Mouse (Mus musculus) limb, embryonic 15.5 days (tissue): Measurements from ENCODE around the gene Cmip. TPM values are rescaled to one million over a fixed set of nuclear protein-coding genes. Genes with fewer than 3 reads are reported as not detected.

Experiments used
- ATAC-seq: fragments of 200-750 bp; cut with Nextera tagmentation; 2 replicates; pipeline ENCODE4 v1.8.0; 2017; ENCODE audit warnings: low read depth, moderate TSS enrichment; ENCODE audit not compliant: insufficient number of reproducible peaks, low FRiP score, low TSS enrichment
- H3K27ac ChIP-seq: fragments of 300-500 bp; sonication (generic); 2 replicates; pipeline ENCODE4 v1.5.1; 2015; ENCODE audit warnings: moderate library complexity, mild to moderate bottlenecking, inconsistent platforms
- H3K27me3 ChIP-seq: fragments of 300-500 bp; sonication (generic); 2 replicates; pipeline ENCODE4 v1.6.1; 2015; ENCODE audit warnings: inconsistent platforms
- H3K36me3 ChIP-seq: fragments of 300-500 bp; sonication (generic); 2 replicates; pipeline ENCODE4 v1.6.1; 2015; ENCODE audit warnings: inconsistent platforms
- H3K4me1 ChIP-seq: fragments of 300-500 bp; sonication (generic); 2 replicates; pipeline ENCODE4 v1.6.1; 2015; ENCODE audit warnings: inconsistent platforms
- H3K4me2 ChIP-seq: fragments of 300-500 bp; sonication (generic); 2 replicates; pipeline ENCODE4 v1.6.1; 2015; ENCODE audit warnings: mild to moderate bottlenecking, inconsistent platforms
- H3K4me3 ChIP-seq: fragments of 300-500 bp; sonication (generic); 2 replicates; pipeline ENCODE4 v1.5.1; 2015; ENCODE audit warnings: mild to moderate bottlenecking, inconsistent platforms
- H3K9ac ChIP-seq: fragments of 300-500 bp; sonication (generic); 2 replicates; pipeline ENCODE4 v1.6.1; 2015; ENCODE audit warnings: inconsistent platforms
- H3K9me3 ChIP-seq: fragments of 300-500 bp; sonication (generic); 2 replicates; pipeline ENCODE4 v1.6.1; 2016; ENCODE audit warnings: inconsistent platforms
- WGBS: fragments of 180-500 bp; shearing (Covaris S2); methylation state at CpG from one replicate; pipeline ENCODE4 v1.1.7; 2015; 5-methylcytosine and 5-hydroxymethylcytosine counted together
- polyA plus RNA-seq: library from polyadenylated mRNA; unstranded; fragments of >200 nt; fragmentation: Nextera tagmentation; extraction: Ambion mirVana; gene quantifications from 2 replicates; pipeline ENCODE4 v1.2.1, GENCODE M21; 2015

Cmip gene
- polyA plus RNA-seq, 1 experiment from 2014 or later: 18.8 TPM

GRCm38 (mm10) chr8:117332229-117333010, 75.6 kb downstream of the Cmip start:
- no peak overlapping the region for H3K9ac ChIP-seq
- H3K4me1 ChIP-seq: peaks cover 57% of the 10 kb centered on the region
- WGBS: 72% methylated on average over 27 of the region's 27 CpGs
- H3K27ac ChIP-seq: no peak overlapping the region
- ATAC-seq: no peak
- H3K4me2 ChIP-seq: no peak overlapping the region
- no peaks in the 10 kb centered on the region for H3K36me3 ChIP-seq
- no peaks in the 10 kb centered on the region for H3K27me3 ChIP-seq
- H3K4me3 ChIP-seq: no peak overlapping the region
- no peaks in the 10 kb centered on the region for H3K9me3 ChIP-seq

- H3K36me3 ChIP-seq: no peaks in the 10 kb centered on the region
- H3K27ac ChIP-seq: no peak overlapping the region
- peaks cover 54% of the 10 kb centered on the region for H3K4me1 ChIP-seq
- no peak overlapping the region for H3K9ac ChIP-seq
- H3K4me3 ChIP-seq: no peak overlapping the region
- no peaks in the 10 kb centered on the region for H3K9me3 ChIP-seq
- 48% methylated on average over 6 of the region's 6 CpGs for WGBS
- H3K4me2 ChIP-seq: no peak overlapping the region
- no peak for ATAC-seq
- no peaks in the 10 kb centered on the region for H3K27me3 ChIP-seq
Observed at GRCm38 (mm10) chr8:117333619-117334018, 76.8 kb downstream of the Cmip start.

DNA sequence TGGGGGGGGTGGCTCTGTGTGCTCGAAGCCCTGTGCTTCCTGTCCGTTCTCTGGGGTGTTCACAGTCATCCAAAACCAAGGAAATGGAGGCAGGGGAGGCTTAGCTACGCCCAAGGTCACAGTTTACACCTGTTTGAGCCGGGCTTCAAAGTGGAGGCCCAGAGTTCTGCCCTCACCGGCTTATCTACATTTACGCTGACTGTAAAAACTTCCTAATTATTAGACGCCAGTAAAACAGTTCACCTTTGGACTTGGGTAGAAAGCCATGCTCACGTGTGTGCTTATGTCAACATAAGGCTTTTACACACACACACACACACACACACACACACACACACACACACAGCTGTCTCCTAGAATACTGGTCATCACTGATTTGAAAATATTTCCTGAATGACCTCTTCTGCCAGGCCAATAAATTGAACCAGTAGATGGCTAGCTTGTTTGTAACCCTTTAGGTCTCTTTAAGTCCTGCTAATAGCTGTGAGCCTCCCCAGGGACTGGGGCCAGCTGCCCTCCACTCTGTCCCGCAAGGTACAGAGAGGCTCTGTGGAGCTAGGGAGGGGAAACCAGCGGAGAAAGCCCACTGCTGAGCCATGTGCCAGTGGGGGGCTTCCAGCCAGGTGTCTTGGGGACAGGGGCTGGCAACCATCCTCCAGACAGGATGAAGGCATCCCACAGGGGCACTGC, 77.3 kb downstream of the Cmip start:
- no peak for ATAC-seq
- Histone ChIP-seq H3K9ac (no peak overlapping the region), H3K4me3 (no peak overlapping the region), H3K36me3 (no peaks in the 10 kb centered on the region), H3K4me2 (no peak overlapping the region), H3K9me3 (no peaks in the 10 kb centered on the region), H3K27ac (peak overlapping the region; percentile 47), H3K4me1 (peaks cover 55% of the 10 kb centered on the region), H3K27me3 (no peaks in the 10 kb centered on the region)
- WGBS: 39% methylated on average over 10 of the region's 10 CpGs

DNA sequence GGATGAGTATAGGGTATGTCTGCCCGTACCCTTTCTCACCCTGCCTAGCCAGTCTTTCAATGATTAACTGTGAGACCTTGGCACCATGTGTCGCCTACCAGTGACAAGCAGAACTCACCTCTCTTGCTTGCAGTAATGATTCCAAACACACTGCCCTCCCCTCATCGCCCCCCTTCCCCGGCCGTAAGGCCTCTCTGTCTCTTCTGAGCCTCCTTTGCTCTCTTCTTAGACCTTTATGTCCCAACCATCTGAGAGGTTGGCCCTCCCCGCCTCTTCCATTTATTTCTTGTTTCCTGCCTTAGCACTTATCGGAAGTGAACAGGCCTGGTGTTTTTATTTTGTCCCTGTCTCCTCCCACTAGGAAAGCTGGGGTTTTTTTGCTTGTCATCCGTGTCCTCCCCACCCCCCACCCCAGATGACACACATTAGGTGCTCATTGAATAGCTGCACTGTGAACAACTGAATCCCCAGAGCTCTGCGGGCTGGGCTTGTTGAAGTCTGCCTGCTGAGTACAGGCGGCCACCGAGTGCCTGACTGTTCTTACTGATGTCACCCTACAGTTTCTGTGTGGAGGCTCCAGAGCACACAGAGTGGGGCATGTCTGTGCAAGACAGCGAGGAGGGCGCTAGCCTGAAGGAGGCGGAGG, 78.0 kb downstream of the Cmip start:
- no peaks in the 10 kb centered on the region for H3K36me3 ChIP-seq
- no peak overlapping the region for H3K9ac ChIP-seq
- peak overlapping the region; percentile 47 for H3K27ac ChIP-seq
- no peak for ATAC-seq
- H3K4me1 ChIP-seq: peaks cover 54% of the 10 kb centered on the region
- 31% methylated on average over 14 of the region's 14 CpGs for WGBS
- no peak overlapping the region for H3K4me2 ChIP-seq
- no peaks in the 10 kb centered on the region for H3K27me3 ChIP-seq
- H3K9me3 ChIP-seq: no peaks in the 10 kb centered on the region
- H3K4me3 ChIP-seq: no peak overlapping the region

GRCm38 (mm10) chr8:117335423-117335822, 78.6 kb downstream of the Cmip start:
- Histone ChIP-seq H3K4me2 (no peak overlapping the region), H3K36me3 (no peaks in the 10 kb centered on the region), H3K27me3 (no peaks in the 10 kb centered on the region), H3K4me1 (peaks cover 58% of the 10 kb centered on the region), H3K9me3 (no peaks in the 10 kb centered on the region), H3K27ac (0 out of 2 replicates have a peak overlapping the region, but pooled peaks have one; percentile 28), H3K4me3 (no peak overlapping the region), H3K9ac (no peak overlapping the region)
- WGBS: 35% methylated on average over 8 of the region's 8 CpGs
- ATAC-seq: no peak

DNA sequence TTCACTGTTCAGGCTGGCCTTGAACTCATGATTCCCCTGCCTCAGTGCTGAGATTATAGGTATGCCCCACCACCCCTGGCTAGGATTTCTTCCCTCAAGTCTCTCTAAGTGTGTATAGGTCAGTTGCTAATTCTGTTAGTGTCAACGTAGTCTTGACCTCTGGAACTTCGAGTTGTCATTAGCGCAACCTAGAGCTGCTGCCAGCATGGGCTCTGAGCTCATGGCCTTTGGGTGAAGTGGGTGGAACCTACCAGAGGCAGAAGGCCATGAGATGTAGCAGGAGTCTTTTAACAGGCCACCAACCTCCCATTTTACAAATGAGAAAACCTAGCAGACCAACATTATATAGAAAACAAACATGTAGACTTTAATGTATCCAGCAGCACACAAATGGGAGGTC, 80.3 kb downstream of the Cmip start:
- no peaks in the 10 kb centered on the region for H3K9me3 ChIP-seq
- H3K9ac ChIP-seq: no peak overlapping the region
- no peak overlapping the region for H3K4me3 ChIP-seq
- no peaks in the 10 kb centered on the region for H3K27me3 ChIP-seq
- H3K4me2 ChIP-seq: no peak overlapping the region
- no peak for ATAC-seq
- no peak overlapping the region for H3K27ac ChIP-seq
- H3K4me1 ChIP-seq: peaks cover 56% of the 10 kb centered on the region
- WGBS: 85% methylated on average over 3 of the region's 3 CpGs
- no peaks in the 10 kb centered on the region for H3K36me3 ChIP-seq

DNA sequence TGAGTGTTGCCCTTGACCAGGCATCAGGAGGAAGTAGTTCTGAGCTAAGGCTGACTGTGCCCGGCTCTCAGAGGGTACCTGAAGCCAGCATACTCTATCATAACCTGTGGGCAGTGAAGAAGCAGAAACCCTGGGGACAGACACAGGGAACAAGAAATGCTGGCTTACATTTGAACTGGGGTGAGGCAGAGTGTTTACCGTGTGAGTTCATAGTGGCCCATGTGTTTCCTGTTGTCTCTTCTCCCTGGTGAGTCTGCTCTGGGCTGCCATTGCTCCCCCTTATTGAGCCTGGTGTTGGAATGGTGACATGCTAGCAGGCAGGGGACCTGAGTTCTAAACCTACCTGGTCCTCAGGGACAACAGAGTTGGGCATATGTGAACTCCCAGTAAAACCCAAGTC, 81.8 kb downstream of the Cmip start:
- WGBS: 58% methylated on average over 2 of the region's 2 CpGs
- no peak overlapping the region for H3K4me3 ChIP-seq
- H3K27ac ChIP-seq: no peak overlapping the region
- H3K27me3 ChIP-seq: no peaks in the 10 kb centered on the region
- no peak overlapping the region for H3K9ac ChIP-seq
- ATAC-seq: no peak
- no peaks in the 10 kb centered on the region for H3K36me3 ChIP-seq
- peaks cover 47% of the 10 kb centered on the region for H3K4me1 ChIP-seq
- no peak overlapping the region for H3K4me2 ChIP-seq
- no peaks in the 10 kb centered on the region for H3K9me3 ChIP-seq

- WGBS: 39% methylated on average over 19 of the region's 19 CpGs
- Histone ChIP-seq H3K4me1 (peaks cover 40% of the 10 kb centered on the region), H3K27ac (no peak overlapping the region), H3K27me3 (no peaks in the 10 kb centered on the region), H3K9me3 (no peaks in the 10 kb centered on the region), H3K9ac (no peak overlapping the region), H3K4me3 (no peak overlapping the region), H3K4me2 (no peak overlapping the region), H3K36me3 (no peaks in the 10 kb centered on the region)
- ATAC-seq: no peak
Observed at GRCm38 (mm10) chr8:117339296-117339957, 82.6 kb downstream of the Cmip start.

- H3K4me2 ChIP-seq: no peak overlapping the region
- no peaks in the 10 kb centered on the region for H3K36me3 ChIP-seq
- no peaks in the 10 kb centered on the region for H3K27me3 ChIP-seq
- 37% methylated on average over 12 of the region's 12 CpGs for WGBS
- no peaks in the 10 kb centered on the region for H3K9me3 ChIP-seq
- ATAC-seq: no peak
- no peak overlapping the region for H3K9ac ChIP-seq
- H3K27ac ChIP-seq: no peak overlapping the region
- no peak overlapping the region for H3K4me3 ChIP-seq
- peaks cover 34% of the 10 kb centered on the region for H3K4me1 ChIP-seq
Observed at GRCm38 (mm10) chr8:117339958-117340651, 83.2 kb downstream of the Cmip start.

DNA sequence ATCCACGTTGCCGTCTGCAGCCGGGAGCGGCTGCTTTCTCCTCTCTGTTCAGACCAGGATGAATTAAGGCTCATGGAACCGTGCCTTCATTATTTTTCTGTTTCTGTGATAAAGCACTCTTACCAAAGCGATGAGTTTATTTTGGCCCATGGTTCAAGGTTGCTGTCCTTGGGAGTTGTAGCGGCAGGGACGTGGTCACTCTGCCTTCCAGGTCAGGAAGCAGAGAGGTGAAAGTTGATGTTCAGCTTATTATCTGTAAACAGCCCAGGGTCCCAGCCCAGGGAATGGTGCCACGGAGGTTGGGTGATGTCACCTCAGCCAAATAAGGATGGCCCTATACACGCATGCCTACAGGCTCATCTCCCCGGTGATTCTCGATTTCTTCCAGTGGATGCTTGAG, 83.9 kb downstream of the Cmip start:
- Histone ChIP-seq H3K27ac (no peak overlapping the region), H3K27me3 (no peaks in the 10 kb centered on the region), H3K4me1 (peaks cover 29% of the 10 kb centered on the region), H3K4me2 (no peak overlapping the region), H3K9me3 (no peaks in the 10 kb centered on the region), H3K9ac (no peak overlapping the region), H3K36me3 (no peaks in the 10 kb centered on the region), H3K4me3 (no peak overlapping the region)
- 92% methylated on average over 12 of the region's 12 CpGs for WGBS
- no peak for ATAC-seq

- Histone ChIP-seq H3K4me1 (peaks cover 28% of the 10 kb centered on the region), H3K9ac (no peak overlapping the region), H3K27me3 (no peaks in the 10 kb centered on the region), H3K4me3 (no peak overlapping the region), H3K36me3 (no peaks in the 10 kb centered on the region), H3K9me3 (no peaks in the 10 kb centered on the region), H3K27ac (no peak overlapping the region), H3K4me2 (no peak overlapping the region)
- WGBS: 66% methylated on average over 8 of the region's 8 CpGs
- ATAC-seq: no peak
Observed at GRCm38 (mm10) chr8:117342735-117343385, 86.0 kb downstream of the Cmip start.
